8 mouse cellular contexts compared by ENCODE assay signal in the genomic region with DNA sequence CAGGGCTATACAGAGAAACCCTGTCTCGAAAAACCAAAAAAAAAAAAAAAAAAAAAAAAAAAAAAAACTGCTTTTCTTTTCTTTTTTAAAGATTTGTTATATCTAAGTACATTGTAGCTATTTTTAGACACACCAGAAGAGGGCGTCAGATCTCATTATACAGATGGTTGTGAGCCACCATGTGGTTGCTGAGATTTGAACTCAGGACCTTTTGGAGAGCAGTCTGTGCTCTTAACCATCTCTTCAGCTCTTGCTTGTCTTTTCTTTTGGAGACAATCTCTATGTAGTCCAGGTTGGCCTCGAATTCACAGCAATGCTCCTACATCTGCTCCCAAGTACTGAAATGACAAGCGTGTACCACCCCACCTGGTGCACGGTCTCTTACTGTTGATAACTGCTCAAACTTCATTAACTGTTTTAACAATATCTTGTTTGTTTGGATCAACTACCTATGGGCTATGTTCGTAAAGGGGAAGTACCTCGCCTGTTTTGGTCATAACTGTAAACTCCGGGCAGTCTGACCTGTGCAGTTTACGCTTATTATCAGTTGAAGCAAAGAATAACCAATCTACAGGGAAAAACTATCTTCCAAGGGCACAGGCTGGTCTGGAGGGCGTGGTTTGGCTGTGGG. TPM values are rescaled to one million over a fixed set of nuclear protein-coding genes. Genes with fewer than 3 reads are reported as not detected.
DNase-seq lines count a peak whose midpoint lies in the region; ATAC-seq and TF ChIP-seq lines count a peak whose summit lies in the region.

No protein-coding gene starts in this region.

- H3K4me3 ChIP-seq in heart, embryonic 14.5 days (ENCODE audit: control insufficient read depth in 1 of 2, insufficient read depth in 1 of 2, low read depth in 1 of 2, low read length in 2 of 2) = peak overlapping the region; percentile 67 to 80
- H3K4me3 ChIP-seq in ES-E14 (ENCODE audit: insufficient read depth in 1 of 2, low read depth in 1 of 2, low read length in 2 of 2, poor library complexity in 1 of 2, severe bottlenecking in 1 of 2) = peak overlapping the region; percentile 88 to 90
- peak overlapping the region; percentile 61 for H3K4me3 ChIP-seq in forebrain, embryonic 13.5 days

- DNase-seq in heart, adult 8-10 months (ENCODE audit: low spot score) = no peak
- DNase-seq in ES-E14 (ENCODE audit: low read depth, low spot score) = no peak
- peak; percentile 27 for DNase-seq in lung, postnatal 36 days
- no peak for DNase-seq in urinary bladder, postnatal 36 days (ENCODE audit: low spot score in 2 of 2)
- DNase-seq in kidney, adult 9 months = no peak
- DNase-seq in urinary bladder, postnatal 10 days (ENCODE audit: low spot score) = no peak

- no peaks in the 10 kb centered on the region for H3K9me3 ChIP-seq in heart, embryonic 14.5 days (ENCODE audit: control insufficient read depth, low read length)
- no peaks in the 10 kb centered on the region for H3K9me3 ChIP-seq in ES-E14 (ENCODE audit: control insufficient read depth, insufficient read depth, low read depth, low read length)
- H3K9me3 ChIP-seq in forebrain, embryonic 13.5 days (replicated peaks) = no peaks in the 10 kb centered on the region

- H3K4me1 ChIP-seq in heart, embryonic 14.5 days (ENCODE audit: control insufficient read depth in 2 of 2, insufficient read depth in 2 of 2, low read length in 2 of 2) = peaks cover 10 to 22% of the 10 kb centered on the region in 2 experiments
- peaks cover 0 to 10% of the 10 kb centered on the region in 2 experiments; a peak in 1 of 4 replicates for H3K4me1 ChIP-seq in ES-E14 (ENCODE audit: control insufficient read depth in 2 of 2, insufficient read depth in 2 of 2, low read length in 2 of 2, poor library complexity in 1 of 2)
- H3K4me1 ChIP-seq in forebrain, embryonic 13.5 days = peaks cover 47% of the 10 kb centered on the region

- in situ Hi-C loops in ES-E14 (cut with MboI; ENCODE audit: low sequenced_read_pairs in 2 of 2, unreplicated experiment in 2 of 2) = no loop called here

- peaks cover 17% of the 10 kb centered on the region for H3K36me3 ChIP-seq in heart, embryonic 14.5 days (ENCODE audit: control insufficient read depth, insufficient read depth, low read length)
- H3K36me3 ChIP-seq in ES-E14 (ENCODE audit: control insufficient read depth, insufficient read depth, low read length, poor library complexity, severe bottlenecking) = peaks cover 14% of the 10 kb centered on the region
- H3K36me3 ChIP-seq in forebrain, embryonic 13.5 days (ENCODE audit: poor library complexity, severe bottlenecking) = peaks cover 18% of the 10 kb centered on the region

- WGBS in heart, embryonic 14.5 days = 3% methylated on average over 9 of the region's 10 CpGs
- 5% methylated on average over 9 of the region's 10 CpGs for WGBS in forebrain, embryonic 13.5 days

- H3K9ac ChIP-seq in heart, embryonic 14.5 days (ENCODE audit: low read length) = peak overlapping the region; percentile 79
- H3K9ac ChIP-seq in ES-E14 (ENCODE audit: insufficient read depth, low read depth, low read length, poor library complexity, severe bottlenecking) = no peak overlapping the region
- peak overlapping the region; percentile 74; the same call in 1 of the 2 replicates for H3K9ac ChIP-seq in forebrain, embryonic 13.5 days

- no peak for ATAC-seq in heart, embryonic 14.5 days (ENCODE audit: insufficient number of reproducible peaks, insufficient read depth, low FRiP score, low read depth)
- ATAC-seq in forebrain, embryonic 13.5 days = no peak

- H3K27me3 ChIP-seq in heart, embryonic 14.5 days (ENCODE audit: control insufficient read depth, insufficient read depth, low read length) = no peaks in the 10 kb centered on the region
- no peaks in the 10 kb centered on the region for H3K27me3 ChIP-seq in forebrain, embryonic 13.5 days

- peak overlapping the region; percentile 89 to 92 for H3K27ac ChIP-seq in heart, embryonic 14.5 days (replicated peaks in 1 of 2; ENCODE audit: control insufficient read depth in 1 of 2, insufficient read depth in 1 of 2, low read depth in 2 of 2, low read length in 2 of 2)
- no peak overlapping the region for H3K27ac ChIP-seq in ES-E14 (ENCODE audit: insufficient read depth, low read depth, low read length, poor library complexity, severe bottlenecking)
- H3K27ac ChIP-seq in forebrain, embryonic 13.5 days = peak overlapping the region; percentile 61

- H3K4me2 ChIP-seq in heart, embryonic 14.5 days (ENCODE audit: low read length) = peak overlapping the region; percentile 96
- H3K4me2 ChIP-seq in forebrain, embryonic 13.5 days = peak overlapping the region; percentile 86

TF ChIP-seq in ES-E14, 5 proteins besides CTCF, POLR2A, EP300 and RAD21:
- peak; percentile 53 for TF ChIP-seq ZNF384 (IDR thresholded peaks at IDR 0.05; ENCODE audit: low read depth, low read length)
- no peak for TF ChIP-seq MAFK (IDR thresholded peaks at IDR 0.05; ENCODE audit: insufficient read depth, low read depth, low read length)
- no peak for TF ChIP-seq ZC3H11A (IDR thresholded peaks at IDR 0.05; ENCODE audit: borderline replicate concordance, low read depth, low read length)
- no peak for TF ChIP-seq CHD2 (IDR thresholded peaks at IDR 0.05; ENCODE audit: low read depth, low read length)
- TF ChIP-seq HCFC1 (IDR thresholded peaks at IDR 0.05; ENCODE audit: borderline replicate concordance, insufficient read depth, low read length) = no peak
TF ChIP-seq in ES-E14: peak in this region for 1.

RNA-seq across cellular contexts. Expression of a gene that starts 0.6 kb away (rescaled TPM):
- 11.5 and 12.4 TPM in 2 replicates for polyA plus RNA-seq in heart, embryonic 14.5 days (2014; fragmentation: Nextera tagmentation; extraction: Ambion mirVana)
- total RNA-seq in heart, adult 8-10 months (2022) = 1 to 10 TPM; 2.0 to 3.2 (median 2.3) TPM
- total RNA-seq in ES-E14 (2012; rRNA removed) = 15.3 and 25.4 TPM in 2 replicates
- polyA plus RNA-seq in forebrain, embryonic 13.5 days (2015; fragmentation: Nextera tagmentation; extraction: Ambion mirVana) = 5.4 and 8.7 TPM in 2 replicates

RNA-seq across cellular contexts. Expression of a gene that starts 0.6 kb away (rescaled TPM):
- polyA plus RNA-seq in heart, embryonic 14.5 days (2014; fragmentation: Nextera tagmentation; extraction: Ambion mirVana) = 14.7 and 16.1 TPM in 2 replicates
- total RNA-seq in heart, adult 8-10 months (2022) = 1 to 10 TPM; 2.9 to 7.1 (median 5.0) TPM
- total RNA-seq in ES-E14 (2012; rRNA removed) = 75.6 and 78.6 TPM in 2 replicates
- polyA plus RNA-seq in forebrain, embryonic 13.5 days (2015; fragmentation: Nextera tagmentation; extraction: Ambion mirVana) = 4.7 and 7.6 TPM in 2 replicates

RNA-seq across cellular contexts. Expression of a gene that starts 7.5 kb away (rescaled TPM):
- 968 and 1,084 TPM in 2 replicates for polyA plus RNA-seq in heart, embryonic 14.5 days (2014; fragmentation: Nextera tagmentation; extraction: Ambion mirVana)
- 100 to 1,000 TPM; 760 to 870 (median 833) TPM for total RNA-seq in heart, adult 8-10 months (2022)
- 2,611 and 2,664 TPM in 2 replicates for total RNA-seq in ES-E14 (2012; rRNA removed)
- 970 and 1,119 TPM in 2 replicates for polyA plus RNA-seq in forebrain, embryonic 13.5 days (2015; fragmentation: Nextera tagmentation; extraction: Ambion mirVana)

RNA-seq across cellular contexts. Expression of a gene that starts 10.5 kb away (rescaled TPM):
- polyA plus RNA-seq in heart, embryonic 14.5 days (2014; fragmentation: Nextera tagmentation; extraction: Ambion mirVana) = 18.5 and 25.6 TPM in 2 replicates
- total RNA-seq in heart, adult 8-10 months (2022) = 1 to 10 TPM; 3.4 to 4.3 (median 3.7) TPM
- 74.4 and 78.2 TPM in 2 replicates for total RNA-seq in ES-E14 (2012; rRNA removed)
- 114 and 121 TPM in 2 replicates for polyA plus RNA-seq in forebrain, embryonic 13.5 days (2015; fragmentation: Nextera tagmentation; extraction: Ambion mirVana)

RNA-seq across cellular contexts. Expression of a gene that starts 12.3 kb away (rescaled TPM):
- polyA plus RNA-seq in heart, embryonic 14.5 days (2014; fragmentation: Nextera tagmentation; extraction: Ambion mirVana) = 57.1 and 61.8 TPM in 2 replicates
- total RNA-seq in heart, adult 8-10 months (2022) = 1 to 10 TPM; 6.8 to 8.7 (median 8.1) TPM
- 33.8 and 36.1 TPM in 2 replicates for total RNA-seq in ES-E14 (2012; rRNA removed)
- 39.7 and 42.1 TPM in 2 replicates for polyA plus RNA-seq in forebrain, embryonic 13.5 days (2015; fragmentation: Nextera tagmentation; extraction: Ambion mirVana)
